Mouse (Mus musculus): Measurements from ENCODE around the gene Rtn2. TPM values are rescaled to one million over a fixed set of nuclear protein-coding genes. Genes with fewer than 3 reads are reported as not detected.

Rtn2 gene
- polyA plus RNA-seq, 1 experiment, result 101 TPM

DNA sequence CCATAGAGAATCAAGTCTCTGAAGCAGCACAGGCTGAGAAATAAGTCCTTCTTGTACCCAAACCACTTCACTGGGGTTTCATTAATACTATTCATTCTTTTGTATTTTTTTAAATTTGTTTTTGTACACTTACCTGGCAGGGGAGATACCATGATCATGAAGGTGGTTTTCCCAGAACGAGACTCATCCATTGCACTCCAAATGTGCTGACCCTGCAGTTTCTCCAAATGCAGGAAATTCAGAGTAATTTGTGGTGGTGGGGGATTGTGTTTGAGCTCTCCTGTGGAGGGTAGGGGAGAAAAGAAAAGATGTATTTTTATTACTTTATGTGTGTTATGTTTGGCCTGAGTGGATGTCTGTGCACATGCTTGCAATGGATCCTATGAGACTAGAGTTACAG is 40.4 kb upstream of the Rtn2 start:
- H3K27ac ChIP-seq (ENCODE audit: insufficient read depth, low read length), result no peak overlapping the region
- H3K27me3 ChIP-seq (ENCODE audit: control insufficient read depth, insufficient read depth, low read length), result no peaks in the 10 kb centered on the region
- H3K4me3 ChIP-seq (replicated peaks; ENCODE audit: insufficient read depth, low read depth, low read length), result no peak overlapping the region
- 92% methylated on average over 1 of the region's 1 CpGs for WGBS
- peaks cover 27% of the 10 kb centered on the region for H3K4me1 ChIP-seq (ENCODE audit: control insufficient read depth, insufficient read depth, low read length)
- no peak for DNase-seq
- TF ChIP-seq CTCF (IDR thresholded peaks at IDR 0.05; ENCODE audit: borderline replicate concordance, insufficient read depth, low read depth, low read length), result no peak
- no peak for TF ChIP-seq POLR2A (IDR thresholded peaks at IDR 0.05; ENCODE audit: borderline replicate concordance, insufficient read depth, low read length)

DNA sequence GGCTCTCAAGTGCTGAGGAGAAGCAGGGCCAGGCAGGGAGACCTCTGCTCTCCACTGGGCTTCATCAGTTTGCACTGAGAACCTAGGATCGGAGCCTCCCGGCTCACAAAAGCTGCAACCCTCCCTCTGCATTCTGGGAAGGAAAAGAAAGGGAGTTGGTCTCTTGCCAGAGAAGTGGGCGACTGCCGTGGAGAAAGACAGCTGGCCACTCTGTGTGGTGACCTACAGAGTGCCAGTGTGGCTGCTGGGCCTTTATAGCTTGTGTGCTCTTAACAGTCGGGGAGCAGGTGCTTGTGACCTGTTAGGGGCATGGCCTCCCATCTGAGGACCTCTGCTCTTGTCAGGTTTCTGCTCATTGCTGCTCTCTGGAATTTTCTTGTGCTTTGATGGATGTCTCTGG is 38.6 kb upstream of the Rtn2 start:
- H3K27ac ChIP-seq (ENCODE audit: insufficient read depth, low read length), result peak overlapping the region; percentile 44; the same call in 1 of the 2 replicates
- no peak overlapping the region for H3K4me3 ChIP-seq (replicated peaks; ENCODE audit: insufficient read depth, low read depth, low read length)
- WGBS, result 3% methylated on average over 5 of the region's 5 CpGs
- peak in 1 of 2 experiments; percentile 54 for DNase-seq
- TF ChIP-seq CTCF (IDR thresholded peaks at IDR 0.05; ENCODE audit: borderline replicate concordance, insufficient read depth, low read depth, low read length) (no peak), POLR2A (IDR thresholded peaks at IDR 0.05; ENCODE audit: borderline replicate concordance, insufficient read depth, low read length) (no peak)
- H3K4me1 ChIP-seq (ENCODE audit: control insufficient read depth, insufficient read depth, low read length), result peaks cover 27% of the 10 kb centered on the region
- H3K27me3 ChIP-seq (ENCODE audit: control insufficient read depth, insufficient read depth, low read length), result no peaks in the 10 kb centered on the region

GRCm38 (mm10) chr7:19245083-19245482 is 37.3 kb upstream of the Rtn2 start:
- Histone ChIP-seq H3K4me3 (replicated peaks; ENCODE audit: insufficient read depth, low read depth, low read length) (no peak overlapping the region), H3K27ac (ENCODE audit: insufficient read depth, low read length) (no peak overlapping the region), H3K4me1 (ENCODE audit: control insufficient read depth, insufficient read depth, low read length) (peaks cover 27% of the 10 kb centered on the region), H3K27me3 (ENCODE audit: control insufficient read depth, insufficient read depth, low read length) (no peaks in the 10 kb centered on the region)
- DNase-seq, result no peak
- TF ChIP-seq POLR2A (IDR thresholded peaks at IDR 0.05; ENCODE audit: borderline replicate concordance, insufficient read depth, low read length), result no peak
- TF ChIP-seq CTCF (IDR thresholded peaks at IDR 0.05; ENCODE audit: borderline replicate concordance, insufficient read depth, low read depth, low read length), result no peak
- 44% methylated on average over 3 of the region's 3 CpGs for WGBS

GRCm38 (mm10) chr7:19246855-19247254 is 35.6 kb upstream of the Rtn2 start:
- H3K4me3 ChIP-seq (replicated peaks; ENCODE audit: insufficient read depth, low read depth, low read length), result no peak overlapping the region
- H3K4me1 ChIP-seq (ENCODE audit: control insufficient read depth, insufficient read depth, low read length), result peaks cover 19% of the 10 kb centered on the region
- no peak for TF ChIP-seq CTCF (IDR thresholded peaks at IDR 0.05; ENCODE audit: borderline replicate concordance, insufficient read depth, low read depth, low read length)
- no peak for TF ChIP-seq POLR2A (IDR thresholded peaks at IDR 0.05; ENCODE audit: borderline replicate concordance, insufficient read depth, low read length)
- DNase-seq, result no peak
- H3K27me3 ChIP-seq (ENCODE audit: control insufficient read depth, insufficient read depth, low read length), result no peaks in the 10 kb centered on the region
- WGBS, result 100% methylated on average over 1 of the region's 1 CpGs
- H3K27ac ChIP-seq (ENCODE audit: insufficient read depth, low read length), result no peak overlapping the region

- Histone ChIP-seq H3K4me3 (replicated peaks; ENCODE audit: insufficient read depth, low read depth, low read length) (no peak overlapping the region), H3K4me1 (ENCODE audit: control insufficient read depth, insufficient read depth, low read length) (peaks cover 19% of the 10 kb centered on the region), H3K27me3 (ENCODE audit: control insufficient read depth, insufficient read depth, low read length) (no peaks in the 10 kb centered on the region), H3K27ac (ENCODE audit: insufficient read depth, low read length) (no peak overlapping the region)
- DNase-seq, result no peak
- no peak for TF ChIP-seq CTCF (IDR thresholded peaks at IDR 0.05; ENCODE audit: borderline replicate concordance, insufficient read depth, low read depth, low read length)
- TF ChIP-seq POLR2A (IDR thresholded peaks at IDR 0.05; ENCODE audit: borderline replicate concordance, insufficient read depth, low read length), result no peak
- WGBS, result 98% methylated on average over 2 of the region's 2 CpGs
Observed at GRCm38 (mm10) chr7:19247511-19247910, 34.9 kb upstream of the Rtn2 start.

DNA sequence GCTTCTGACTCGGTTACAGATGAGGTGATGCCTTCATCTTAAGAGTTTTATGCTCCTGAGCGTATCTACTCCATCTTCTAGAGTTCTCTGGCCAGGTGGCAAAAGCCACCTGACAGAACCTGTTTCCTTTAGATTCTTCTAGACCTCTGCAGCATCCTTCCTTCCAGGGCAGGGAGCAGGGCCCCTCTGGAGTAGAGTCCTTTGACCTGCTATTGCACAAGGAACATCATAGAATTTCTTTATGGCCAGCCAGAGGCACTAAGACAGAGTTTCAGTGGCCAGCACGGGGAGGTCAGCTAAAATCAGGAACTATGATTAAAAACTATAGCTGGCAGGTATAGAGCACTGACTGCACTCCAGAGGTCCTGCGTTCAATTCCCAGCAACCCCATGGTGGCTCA is 30.3 kb upstream of the Rtn2 start:
- 89% methylated on average over 4 of the region's 4 CpGs for WGBS
- Histone ChIP-seq H3K4me1 (ENCODE audit: control insufficient read depth, insufficient read depth, low read length) (no peaks in the 10 kb centered on the region), H3K4me3 (replicated peaks; ENCODE audit: insufficient read depth, low read depth, low read length) (no peak overlapping the region), H3K27ac (ENCODE audit: insufficient read depth, low read length) (no peak overlapping the region), H3K27me3 (ENCODE audit: control insufficient read depth, insufficient read depth, low read length) (no peaks in the 10 kb centered on the region)
- TF ChIP-seq CTCF (IDR thresholded peaks at IDR 0.05; ENCODE audit: borderline replicate concordance, insufficient read depth, low read depth, low read length) (no peak), POLR2A (IDR thresholded peaks at IDR 0.05; ENCODE audit: borderline replicate concordance, insufficient read depth, low read length) (no peak)
- no peak for DNase-seq

GRCm38 (mm10) chr7:19253437-19253836 is 29.0 kb upstream of the Rtn2 start:
- Histone ChIP-seq H3K27me3 (ENCODE audit: control insufficient read depth, insufficient read depth, low read length) (no peaks in the 10 kb centered on the region), H3K27ac (ENCODE audit: insufficient read depth, low read length) (no peak overlapping the region), H3K4me3 (replicated peaks; ENCODE audit: insufficient read depth, low read depth, low read length) (no peak overlapping the region), H3K4me1 (ENCODE audit: control insufficient read depth, insufficient read depth, low read length) (peaks cover under 1% of the 10 kb centered on the region)
- 35% methylated on average over 5 of the region's 5 CpGs for WGBS
- no peak for DNase-seq
- no peak for TF ChIP-seq CTCF (IDR thresholded peaks at IDR 0.05; ENCODE audit: borderline replicate concordance, insufficient read depth, low read depth, low read length)

DNA sequence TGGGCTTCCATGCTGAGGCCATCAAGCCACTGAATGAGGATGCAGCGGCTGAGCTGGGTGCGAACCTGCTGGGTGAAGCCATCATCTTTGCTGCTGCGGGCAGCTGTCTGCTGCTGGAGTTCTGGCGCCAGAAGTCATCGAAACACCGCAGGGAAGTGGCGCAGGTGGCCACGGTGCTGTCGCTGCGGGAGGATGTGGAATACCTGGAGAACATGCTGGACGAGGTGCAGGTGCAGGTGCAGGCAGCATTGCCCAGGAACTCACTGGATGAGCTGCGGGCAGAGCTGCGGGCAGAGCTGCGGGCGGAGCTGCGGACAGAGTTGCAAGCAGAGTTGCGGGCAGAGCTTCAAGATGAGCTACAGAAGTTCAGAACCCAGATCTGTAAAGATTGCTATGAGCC is 27.0 kb upstream of the Rtn2 start:
- WGBS, result 85% methylated on average over 17 of the region's 17 CpGs
- TF ChIP-seq CTCF (IDR thresholded peaks at IDR 0.05; ENCODE audit: borderline replicate concordance, insufficient read depth, low read depth, low read length) (no peak), POLR2A (IDR thresholded peaks at IDR 0.05; ENCODE audit: borderline replicate concordance, insufficient read depth, low read length) (no peak)
- no peak overlapping the region for H3K27ac ChIP-seq (ENCODE audit: insufficient read depth, low read length)
- no peak for DNase-seq
- no peak overlapping the region for H3K4me3 ChIP-seq (replicated peaks; ENCODE audit: insufficient read depth, low read depth, low read length)
- peaks cover 4% of the 10 kb centered on the region for H3K4me1 ChIP-seq (ENCODE audit: control insufficient read depth, insufficient read depth, low read length)
- H3K27me3 ChIP-seq (ENCODE audit: control insufficient read depth, insufficient read depth, low read length), result no peaks in the 10 kb centered on the region

Data from cerebellum, adult 2 months (tissue).